Mouse (Mus musculus) neural tube, embryonic 12.5 days (tissue): ENCODE data around the gene Thsd4. TPM values are rescaled to one million over a fixed set of nuclear protein-coding genes. Genes with fewer than 3 reads are reported as not detected.

Experiments used
- ATAC-seq: fragments of 200-750 bp; cut with Nextera tagmentation; 2 replicates; pipeline ENCODE4 v1.8.0; 2017; ENCODE audit warnings: low read depth, mild to moderate bottlenecking, moderate TSS enrichment, moderate library complexity; ENCODE audit not compliant: low FRiP score
- H3K27ac ChIP-seq: fragments of 300-500 bp; sonication (generic); 2 replicates; pipeline ENCODE4 v1.5.1; 2016
- H3K27me3 ChIP-seq: fragments of 300-500 bp; sonication (generic); replicated peaks from 2 replicates; pipeline ENCODE4 v1.6.1; 2016; ENCODE audit warnings: mild to moderate bottlenecking
- H3K36me3 ChIP-seq: fragments of 300-500 bp; sonication (generic); 2 replicates; pipeline ENCODE4 v1.6.1; 2016; ENCODE audit warnings: mild to moderate bottlenecking
- H3K4me1 ChIP-seq: fragments of 300-500 bp; sonication (generic); 2 replicates; pipeline ENCODE4 v1.6.1; 2016
- H3K4me2 ChIP-seq: fragments of 300-500 bp; sonication (generic); replicated peaks from 2 replicates; pipeline ENCODE4 v1.6.1; 2016; ENCODE audit warnings: mild to moderate bottlenecking
- H3K4me3 ChIP-seq: fragments of 300-500 bp; sonication (generic); 2 replicates; pipeline ENCODE4 v1.5.1; 2016
- H3K9ac ChIP-seq: fragments of 300-500 bp; sonication (generic); 2 replicates; pipeline ENCODE4 v1.6.1; 2016; ENCODE audit warnings: mild to moderate bottlenecking
- H3K9me3 ChIP-seq: fragments of 300-500 bp; sonication (generic); 2 replicates; pipeline ENCODE4 v1.6.1; 2016; ENCODE audit warnings: mild to moderate bottlenecking
- WGBS: fragments of 180-500 bp; shearing (Covaris S2); methylation state at CpG from one replicate; pipeline ENCODE4 v1.1.7; 2016; 5-methylcytosine and 5-hydroxymethylcytosine counted together
- polyA plus RNA-seq: library from polyadenylated mRNA; unstranded; fragments of >200 nt; fragmentation: Nextera tagmentation; extraction: Ambion mirVana; gene quantifications from 2 replicates; pipeline ENCODE4 v1.2.1, GENCODE M21; 2016

Gene Thsd4
- polyA plus RNA-seq = 10.9 and 12.0 TPM in 2 replicates

DNA sequence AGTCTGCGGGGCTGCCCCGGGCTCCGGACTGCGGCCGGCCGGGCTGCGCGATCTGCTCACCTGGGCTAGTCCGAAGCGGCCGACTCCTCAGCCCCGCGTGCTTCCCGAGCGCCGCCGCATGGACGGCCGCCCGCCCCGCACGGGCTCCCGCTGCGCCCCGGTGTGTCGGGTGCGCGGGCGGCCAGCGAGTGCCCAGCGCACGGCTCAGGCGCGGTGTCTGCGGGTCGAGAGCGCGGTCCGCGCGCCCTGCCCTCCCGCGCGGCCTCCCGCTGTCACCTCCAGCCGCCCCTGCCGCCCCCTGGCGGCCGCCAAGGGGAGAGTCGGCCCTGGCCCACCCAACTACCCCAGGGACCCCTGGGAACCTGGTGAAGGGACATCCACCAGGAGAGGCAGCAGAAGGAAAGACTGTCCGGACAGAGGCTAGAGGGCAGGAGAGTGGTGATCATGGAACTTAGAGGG, at the start of gene Thsd4:
TSS of gene Thsd4 (minus strand) at position 241 of the 459 bp plus-strand sequence.
- H3K9me3 ChIP-seq = no peaks in the 10 kb centered on the region
- peak within 1 kb of the TSS; percentile 59 for H3K4me3 ChIP-seq
- no peaks in the 10 kb centered on the region for H3K36me3 ChIP-seq
- peak; percentile 56 for ATAC-seq
- under 1% methylated on average over 50 of the region's 51 CpGs for WGBS
- H3K27me3 ChIP-seq = peaks cover 43% of the 10 kb centered on the region
- peaks cover 58% of the 10 kb centered on the region for H3K4me1 ChIP-seq
- H3K27ac ChIP-seq = no peak within 1 kb of the TSS
- H3K9ac ChIP-seq = peak within 1 kb of the TSS; percentile 69
- H3K4me2 ChIP-seq = peak within 1 kb of the TSS; percentile 92

GRCm38 (mm10) chr9:60571041-60571440, 49.2 kb upstream of the Thsd4 start:
- H3K4me1 ChIP-seq = peaks cover 5% of the 10 kb centered on the region; the same call in 1 of the 2 replicates
- no peak overlapping the region for H3K4me2 ChIP-seq
- WGBS = 91% methylated on average over 4 of the region's 4 CpGs
- ATAC-seq = no peak
- H3K4me3 ChIP-seq = no peak overlapping the region
- H3K27ac ChIP-seq = no peak overlapping the region
- H3K36me3 ChIP-seq = no peaks in the 10 kb centered on the region; the same call in 1 of the 2 replicates
- H3K27me3 ChIP-seq = no peaks in the 10 kb centered on the region
- no peaks in the 10 kb centered on the region for H3K9me3 ChIP-seq
- no peak overlapping the region for H3K9ac ChIP-seq

- Histone ChIP-seq H3K9ac (no peak overlapping the region), H3K9me3 (no peaks in the 10 kb centered on the region), H3K27ac (no peak overlapping the region), H3K36me3 (no peaks in the 10 kb centered on the region; the same call in 1 of the 2 replicates), H3K4me1 (peaks cover 5% of the 10 kb centered on the region; the same call in 1 of the 2 replicates), H3K27me3 (no peaks in the 10 kb centered on the region), H3K4me2 (no peak overlapping the region), H3K4me3 (no peak overlapping the region)
- no peak for ATAC-seq
- 56% methylated on average over 2 of the region's 2 CpGs for WGBS
These were observed 47.5 kb upstream of the Thsd4 start for GRCm38 (mm10) chr9:60569366-60569765.

DNA sequence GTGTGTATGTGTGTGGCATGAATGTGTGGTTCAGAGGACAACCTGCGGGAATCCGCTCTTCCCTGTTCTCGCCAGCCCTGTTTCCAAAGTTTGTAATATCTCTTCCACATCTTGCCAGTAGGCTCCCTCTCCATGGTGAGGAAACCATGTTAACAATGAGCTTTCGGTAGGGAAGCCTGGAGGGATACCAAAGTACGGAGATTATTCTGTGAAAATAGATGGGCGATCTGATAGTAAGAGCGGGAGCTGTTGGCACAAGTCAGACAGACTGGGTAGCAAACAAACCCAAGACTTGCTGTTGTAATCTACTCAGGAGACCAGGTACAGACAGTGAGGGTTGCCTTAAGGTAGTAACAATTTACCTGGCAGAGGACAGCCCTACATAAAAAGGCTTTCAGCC, 42.0 kb upstream of the Thsd4 start:
- no peak for ATAC-seq
- Histone ChIP-seq H3K4me1 (peaks cover 12% of the 10 kb centered on the region), H3K9me3 (no peaks in the 10 kb centered on the region), H3K27me3 (no peaks in the 10 kb centered on the region), H3K4me3 (no peak overlapping the region), H3K27ac (no peak overlapping the region), H3K36me3 (no peaks in the 10 kb centered on the region; the same call in 1 of the 2 replicates), H3K4me2 (no peak overlapping the region), H3K9ac (no peak overlapping the region)
- 96% methylated on average over 7 of the region's 7 CpGs for WGBS

DNA sequence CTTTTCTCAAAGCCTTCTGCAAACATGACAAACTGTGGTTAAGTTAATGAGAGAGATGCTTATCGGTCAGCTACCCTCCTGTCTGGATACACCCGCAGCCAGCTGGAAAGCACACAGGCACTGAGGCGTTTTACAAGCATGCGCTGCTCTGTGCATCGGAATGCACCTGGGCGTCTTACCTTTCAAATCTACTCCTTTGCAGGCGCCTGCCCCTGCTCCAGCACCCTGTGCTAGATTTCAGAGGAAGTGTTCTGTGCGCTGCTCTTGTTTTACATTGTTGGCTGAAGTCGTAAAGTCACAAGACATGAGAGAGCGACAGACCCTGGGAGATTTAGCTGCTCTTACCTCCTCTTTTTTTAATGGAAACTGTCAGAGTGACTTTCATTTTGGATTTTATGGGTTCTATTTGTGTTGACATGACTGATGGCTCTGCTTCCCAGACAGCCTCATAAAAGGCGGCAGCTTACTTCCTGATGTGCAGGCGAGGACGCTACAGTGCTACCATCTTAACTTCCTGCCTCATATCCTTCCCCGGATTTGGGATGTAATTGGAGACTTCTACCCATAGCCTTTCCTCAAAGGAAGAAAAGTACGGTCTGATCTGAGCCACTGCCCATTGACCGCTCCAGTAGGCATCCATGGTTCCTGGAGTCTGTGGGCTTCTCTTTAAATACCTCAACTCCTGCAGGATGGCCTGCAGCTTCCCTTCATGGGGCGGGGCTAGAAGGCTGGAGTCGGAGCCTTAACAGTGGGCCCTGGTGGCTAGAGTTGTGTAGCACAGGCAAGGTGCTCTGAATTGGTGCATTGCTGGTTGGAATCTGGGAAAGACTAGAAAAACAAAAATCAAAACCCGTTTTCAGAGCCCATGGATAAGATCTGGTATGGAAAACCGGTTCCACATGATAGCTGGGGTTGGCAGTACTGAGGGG, 40.9 kb upstream of the Thsd4 start:
- no peak for ATAC-seq
- no peaks in the 10 kb centered on the region for H3K27me3 ChIP-seq
- H3K36me3 ChIP-seq = no peaks in the 10 kb centered on the region; the same call in 1 of the 2 replicates
- H3K4me1 ChIP-seq = peaks cover 12% of the 10 kb centered on the region
- no peak overlapping the region; the same call in 1 of the 2 replicates for H3K27ac ChIP-seq
- H3K9me3 ChIP-seq = no peaks in the 10 kb centered on the region
- H3K4me2 ChIP-seq = peak overlapping the region; percentile 36
- H3K9ac ChIP-seq = no peak overlapping the region
- H3K4me3 ChIP-seq = no peak overlapping the region
- WGBS = 43% methylated on average over 20 of the region's 20 CpGs

GRCm38 (mm10) chr9:60561641-60562289, 39.9 kb upstream of the Thsd4 start:
- Histone ChIP-seq H3K4me1 (peaks cover 12% of the 10 kb centered on the region), H3K36me3 (no peaks in the 10 kb centered on the region), H3K4me3 (no peak overlapping the region), H3K27ac (no peak overlapping the region), H3K27me3 (no peaks in the 10 kb centered on the region), H3K9ac (no peak overlapping the region), H3K4me2 (no peak overlapping the region), H3K9me3 (no peaks in the 10 kb centered on the region)
- ATAC-seq = no peak
- WGBS = 69% methylated on average over 9 of the region's 9 CpGs

DNA sequence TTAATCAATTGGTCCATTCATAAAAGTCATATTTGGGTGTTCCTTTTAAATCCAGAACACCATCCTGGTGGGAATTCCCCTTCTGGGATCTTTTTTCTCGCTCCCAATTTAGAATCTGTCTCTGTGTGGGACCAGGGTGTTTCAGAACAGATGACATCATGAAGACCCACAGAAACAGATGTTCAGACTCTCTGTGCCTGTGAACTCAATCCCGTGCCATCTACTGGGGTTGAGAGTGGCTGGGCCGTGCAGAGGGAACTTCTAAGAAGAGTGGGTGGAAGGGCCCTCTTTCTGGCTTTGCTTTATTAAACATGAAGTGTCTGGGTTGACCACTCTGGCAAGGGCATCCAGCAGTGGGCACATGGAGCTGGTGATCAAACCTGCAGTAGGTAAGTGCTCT, 36.7 kb upstream of the Thsd4 start:
- Histone ChIP-seq H3K27me3 (no peaks in the 10 kb centered on the region), H3K27ac (no peak overlapping the region), H3K4me2 (no peak overlapping the region), H3K9ac (no peak overlapping the region), H3K36me3 (no peaks in the 10 kb centered on the region), H3K4me1 (peaks cover 12% of the 10 kb centered on the region), H3K9me3 (no peaks in the 10 kb centered on the region), H3K4me3 (no peak overlapping the region)
- no peak for ATAC-seq
- WGBS = 79% methylated on average over 3 of the region's 3 CpGs

GRCm38 (mm10) chr9:60551238-60551637, 29.4 kb upstream of the Thsd4 start:
- Histone ChIP-seq H3K9ac (no peak overlapping the region), H3K27ac (no peak overlapping the region), H3K4me3 (no peak overlapping the region), H3K9me3 (no peaks in the 10 kb centered on the region), H3K36me3 (no peaks in the 10 kb centered on the region), H3K4me1 (no peaks in the 10 kb centered on the region), H3K4me2 (no peak overlapping the region), H3K27me3 (no peaks in the 10 kb centered on the region; the same call in 1 of the 2 replicates)
- WGBS = 91% methylated on average over 4 of the region's 4 CpGs
- ATAC-seq = no peak

- H3K9ac ChIP-seq = no peak overlapping the region
- H3K4me1 ChIP-seq = no peaks in the 10 kb centered on the region
- H3K4me2 ChIP-seq = no peak overlapping the region
- ATAC-seq = no peak
- H3K9me3 ChIP-seq = no peaks in the 10 kb centered on the region
- 25% methylated on average over 4 of the region's 4 CpGs for WGBS
- no peaks in the 10 kb centered on the region; the same call in 1 of the 2 replicates for H3K27me3 ChIP-seq
- H3K4me3 ChIP-seq = no peak overlapping the region
- H3K36me3 ChIP-seq = no peaks in the 10 kb centered on the region
- no peak overlapping the region for H3K27ac ChIP-seq
These were observed 26.3 kb upstream of the Thsd4 start for GRCm38 (mm10) chr9:60548182-60548581.

GRCm38 (mm10) chr9:60546169-60546568, 24.3 kb upstream of the Thsd4 start:
- Histone ChIP-seq H3K9ac (no peak overlapping the region), H3K27ac (no peak overlapping the region), H3K27me3 (no peaks in the 10 kb centered on the region), H3K9me3 (no peaks in the 10 kb centered on the region), H3K4me2 (no peak overlapping the region), H3K36me3 (no peaks in the 10 kb centered on the region), H3K4me3 (no peak overlapping the region), H3K4me1 (no peaks in the 10 kb centered on the region)
- WGBS = 88% methylated on average over 2 of the region's 2 CpGs
- no peak for ATAC-seq

DNA sequence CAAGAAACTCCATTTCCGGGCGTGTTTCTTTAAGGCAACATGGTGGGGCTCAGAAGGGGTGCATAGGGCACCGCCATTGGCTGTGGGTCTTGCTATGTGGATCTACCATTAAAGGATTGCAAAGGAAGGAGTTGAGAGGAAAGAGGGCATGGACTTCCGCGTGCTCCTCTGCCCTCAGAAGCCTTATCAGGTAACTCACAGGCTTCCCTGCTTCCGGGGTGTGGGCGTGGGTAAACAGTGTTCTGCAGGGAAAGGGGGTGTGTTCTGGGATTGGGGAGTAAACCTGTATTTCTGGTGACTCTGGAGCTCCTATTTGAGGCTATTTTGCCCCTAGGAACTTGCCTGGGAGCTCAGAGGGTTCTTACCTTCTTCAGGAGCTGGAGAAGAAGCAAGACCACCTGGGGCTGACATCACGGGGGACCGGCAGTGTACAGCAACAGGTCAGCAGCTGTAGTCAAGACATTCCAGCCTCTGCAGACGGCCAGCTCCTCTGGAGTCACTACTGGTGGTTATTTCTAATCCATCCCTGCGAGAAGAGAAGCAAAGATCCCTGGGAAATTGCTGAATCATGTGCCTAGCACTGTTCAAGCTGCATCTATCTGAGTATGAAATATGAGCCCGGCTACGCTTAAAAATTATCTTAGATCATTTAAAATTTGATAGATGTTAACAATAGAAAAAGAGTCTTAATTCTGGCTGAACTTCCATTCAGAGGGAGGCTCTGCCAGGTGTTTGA, 23.7 kb upstream of the Thsd4 start:
- H3K9me3 ChIP-seq = no peaks in the 10 kb centered on the region
- H3K27me3 ChIP-seq = no peaks in the 10 kb centered on the region
- no peak overlapping the region for H3K4me2 ChIP-seq
- no peaks in the 10 kb centered on the region for H3K4me1 ChIP-seq
- no peak overlapping the region for H3K9ac ChIP-seq
- no peaks in the 10 kb centered on the region for H3K36me3 ChIP-seq
- no peak overlapping the region for H3K4me3 ChIP-seq
- H3K27ac ChIP-seq = no peak overlapping the region
- 86% methylated on average over 13 of the region's 13 CpGs for WGBS
- no peak for ATAC-seq
